Mouse (Mus musculus) limb, embryonic 15.5 days (tissue): ENCODE data around the gene Nfe2l3. TPM values are rescaled to one million over a fixed set of nuclear protein-coding genes. Genes with fewer than 3 reads are reported as not detected.

Experiments used
- ATAC-seq: fragments of 200-750 bp; cut with Nextera tagmentation; 2 replicates; pipeline ENCODE4 v1.8.0; 2017; ENCODE audit warnings: low read depth, moderate TSS enrichment; ENCODE audit not compliant: insufficient number of reproducible peaks, low FRiP score, low TSS enrichment
- H3K27ac ChIP-seq: fragments of 300-500 bp; sonication (generic); 2 replicates; pipeline ENCODE4 v1.5.1; 2015; ENCODE audit warnings: moderate library complexity, mild to moderate bottlenecking, inconsistent platforms
- H3K27me3 ChIP-seq: fragments of 300-500 bp; sonication (generic); 2 replicates; pipeline ENCODE4 v1.6.1; 2015; ENCODE audit warnings: inconsistent platforms
- H3K36me3 ChIP-seq: fragments of 300-500 bp; sonication (generic); 2 replicates; pipeline ENCODE4 v1.6.1; 2015; ENCODE audit warnings: inconsistent platforms
- H3K4me1 ChIP-seq: fragments of 300-500 bp; sonication (generic); 2 replicates; pipeline ENCODE4 v1.6.1; 2015; ENCODE audit warnings: inconsistent platforms
- H3K4me2 ChIP-seq: fragments of 300-500 bp; sonication (generic); 2 replicates; pipeline ENCODE4 v1.6.1; 2015; ENCODE audit warnings: mild to moderate bottlenecking, inconsistent platforms
- H3K4me3 ChIP-seq: fragments of 300-500 bp; sonication (generic); 2 replicates; pipeline ENCODE4 v1.5.1; 2015; ENCODE audit warnings: mild to moderate bottlenecking, inconsistent platforms
- H3K9ac ChIP-seq: fragments of 300-500 bp; sonication (generic); 2 replicates; pipeline ENCODE4 v1.6.1; 2015; ENCODE audit warnings: inconsistent platforms
- H3K9me3 ChIP-seq: fragments of 300-500 bp; sonication (generic); 2 replicates; pipeline ENCODE4 v1.6.1; 2016; ENCODE audit warnings: inconsistent platforms
- WGBS: fragments of 180-500 bp; shearing (Covaris S2); methylation state at CpG from one replicate; pipeline ENCODE4 v1.1.7; 2015; 5-methylcytosine and 5-hydroxymethylcytosine counted together
- polyA plus RNA-seq: library from polyadenylated mRNA; unstranded; fragments of >200 nt; fragmentation: Nextera tagmentation; extraction: Ambion mirVana; gene quantifications from 2 replicates; pipeline ENCODE4 v1.2.1, GENCODE M21; 2015

Nfe2l3 gene
- polyA plus RNA-seq, 1 experiment from 2014 or later: 5.9 TPM

DNA sequence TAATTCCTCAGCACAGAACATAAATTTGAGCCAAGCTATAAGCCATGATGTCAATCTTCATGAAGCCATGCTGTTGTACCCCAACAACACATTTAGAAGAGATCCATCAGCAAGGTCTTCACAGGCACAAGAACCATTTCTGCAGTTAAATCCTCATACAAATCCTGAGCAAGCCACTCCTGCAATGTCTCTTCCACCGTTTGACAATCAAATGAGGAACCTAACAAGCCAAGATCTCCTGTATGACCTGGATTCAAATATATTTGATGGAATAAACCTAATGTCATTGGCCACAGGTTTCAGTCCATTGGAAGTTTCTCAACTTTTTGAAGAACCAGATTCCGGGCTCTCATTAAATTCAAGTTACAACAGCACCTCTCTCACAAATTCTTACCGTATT, 24.8 kb downstream of the Nfe2l3 start:
- H3K36me3 ChIP-seq: peaks cover 29% of the 10 kb centered on the region
- peaks cover 11% of the 10 kb centered on the region for H3K4me1 ChIP-seq
- no peak overlapping the region for H3K27ac ChIP-seq
- H3K4me3 ChIP-seq: no peak overlapping the region
- H3K4me2 ChIP-seq: no peak overlapping the region
- no peaks in the 10 kb centered on the region for H3K27me3 ChIP-seq
- WGBS: 75% methylated on average over 3 of the region's 3 CpGs
- ATAC-seq: no peak
- H3K9me3 ChIP-seq: no peaks in the 10 kb centered on the region
- H3K9ac ChIP-seq: no peak overlapping the region

DNA sequence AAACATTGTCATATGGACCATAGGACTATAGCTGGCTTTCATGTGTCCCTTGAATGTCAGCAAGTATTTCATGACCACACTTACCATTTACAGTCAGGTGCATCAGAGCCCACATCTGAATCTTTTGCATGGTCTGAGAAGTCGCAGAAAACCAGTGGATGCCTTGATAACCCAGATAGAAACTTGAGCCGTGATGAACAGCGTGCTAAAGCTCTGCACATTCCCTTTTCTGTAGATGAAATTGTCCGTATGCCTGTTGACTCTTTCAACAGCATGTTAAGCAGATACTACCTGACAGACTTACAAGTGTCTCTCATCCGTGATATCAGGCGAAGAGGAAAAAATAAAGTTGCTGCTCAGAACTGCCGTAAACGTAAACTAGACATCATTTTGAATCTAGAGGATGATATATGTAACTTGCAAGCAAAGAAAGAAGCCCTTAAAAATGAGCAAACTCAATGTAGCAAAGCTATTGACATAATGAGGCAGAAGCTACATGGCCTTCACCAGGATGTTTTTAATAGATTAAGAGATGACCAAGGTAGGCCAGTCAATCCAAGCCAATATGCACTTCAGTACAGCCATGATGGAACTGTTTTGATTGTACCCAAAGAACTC, 25.4 kb downstream of the Nfe2l3 start:
- peaks cover 31% of the 10 kb centered on the region for H3K36me3 ChIP-seq
- H3K27me3 ChIP-seq: no peaks in the 10 kb centered on the region
- H3K4me2 ChIP-seq: no peak overlapping the region
- H3K9me3 ChIP-seq: no peaks in the 10 kb centered on the region
- no peak overlapping the region for H3K9ac ChIP-seq
- no peak for ATAC-seq
- H3K4me3 ChIP-seq: no peak overlapping the region
- no peak overlapping the region for H3K27ac ChIP-seq
- WGBS: 79% methylated on average over 8 of the region's 8 CpGs
- peaks cover 10% of the 10 kb centered on the region for H3K4me1 ChIP-seq

DNA sequence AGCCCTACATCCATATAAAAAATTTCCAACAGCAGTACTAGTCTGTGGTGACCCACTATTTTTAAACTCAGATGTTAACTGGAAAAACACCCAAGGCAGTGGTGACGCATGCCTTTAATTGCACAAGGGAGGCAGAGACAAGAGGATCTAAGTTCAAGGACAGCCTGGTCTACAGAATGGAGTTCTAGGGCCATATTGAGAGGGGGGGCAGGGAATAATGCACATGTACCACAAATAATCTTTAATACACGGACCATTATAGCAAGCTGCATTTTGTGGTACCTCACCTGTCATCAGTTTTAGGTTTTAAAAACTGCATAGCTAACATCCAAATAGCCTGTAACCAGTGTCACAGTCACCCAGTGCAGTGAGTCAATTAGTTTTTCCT, 26.4 kb downstream of the Nfe2l3 start:
- Histone ChIP-seq H3K9me3 (no peaks in the 10 kb centered on the region), H3K4me3 (no peak overlapping the region), H3K36me3 (peaks cover 40% of the 10 kb centered on the region), H3K9ac (no peak overlapping the region), H3K4me1 (peaks cover 3% of the 10 kb centered on the region; the same call in 1 of the 2 replicates), H3K27me3 (no peaks in the 10 kb centered on the region), H3K27ac (0 out of 2 replicates have a peak overlapping the region, but pooled peaks have one; percentile 22), H3K4me2 (no peak overlapping the region)
- ATAC-seq: no peak
- WGBS: 44% methylated on average over 2 of the region's 2 CpGs

DNA sequence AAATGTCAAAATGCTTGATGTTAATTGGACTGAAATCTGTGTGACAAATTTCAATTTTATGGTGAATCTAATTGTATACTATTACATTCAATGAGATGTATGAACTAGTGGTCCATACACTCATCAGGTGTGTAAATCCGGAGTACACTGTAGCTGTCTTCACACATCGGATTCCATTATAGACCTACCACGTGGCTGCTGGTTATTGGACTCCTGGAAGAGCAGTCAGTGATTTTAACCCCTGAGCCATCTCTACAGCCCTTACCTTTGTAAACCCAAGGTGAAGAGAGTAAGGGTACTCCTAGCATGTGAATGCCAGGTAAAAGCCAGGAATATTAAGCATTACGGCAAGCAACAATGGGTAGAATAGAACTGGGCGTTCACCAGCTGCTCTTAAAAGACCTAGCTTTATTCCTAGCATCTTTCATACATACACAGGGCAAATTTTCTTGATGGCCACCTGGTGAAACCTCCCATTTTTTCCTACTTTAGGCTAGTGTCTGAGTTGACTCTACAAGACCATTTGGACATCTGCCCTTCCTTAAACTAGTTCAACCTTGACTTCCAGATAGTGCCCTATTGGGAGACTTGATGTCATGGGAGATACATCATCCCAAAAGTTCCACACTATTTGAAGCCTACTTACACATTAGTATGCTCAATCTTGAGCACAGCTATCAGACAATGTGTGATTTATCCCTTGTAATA, 27.0 kb downstream of the Nfe2l3 start:
- peaks cover 43% of the 10 kb centered on the region for H3K36me3 ChIP-seq
- no peak overlapping the region for H3K4me3 ChIP-seq
- H3K9me3 ChIP-seq: no peaks in the 10 kb centered on the region
- no peak overlapping the region for H3K4me2 ChIP-seq
- H3K27ac ChIP-seq: no peak overlapping the region
- H3K27me3 ChIP-seq: no peaks in the 10 kb centered on the region
- WGBS: 44% methylated on average over 5 of the region's 5 CpGs
- ATAC-seq: no peak; the same call in 1 of the 2 replicates
- no peak overlapping the region for H3K9ac ChIP-seq
- peaks cover 3% of the 10 kb centered on the region; the same call in 1 of the 2 replicates for H3K4me1 ChIP-seq

DNA sequence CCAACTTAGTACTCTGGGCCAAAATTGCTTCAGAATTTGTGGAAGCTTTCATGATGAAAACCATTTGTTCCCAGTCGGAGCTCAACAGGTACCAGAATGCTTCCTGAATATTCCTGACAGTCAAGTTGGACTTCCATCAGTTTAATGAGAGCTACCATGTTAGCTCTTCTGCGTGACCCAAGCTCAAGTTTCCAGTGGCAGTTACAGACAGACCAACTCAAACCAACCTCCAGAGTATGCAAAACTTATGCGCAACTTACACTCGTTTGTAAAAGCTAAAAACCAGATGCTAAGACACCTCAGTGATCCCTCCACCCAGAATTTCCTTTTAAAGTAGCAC, 27.5 kb downstream of the Nfe2l3 start:
- whole genome bisulfite sequencing: 82% methylated on average over 4 of the region's 4 CpGs
- no peak for ATAC-seq
- Histone ChIP-seq H3K9me3 (no peaks in the 10 kb centered on the region), H3K4me3 (no peak overlapping the region), H3K4me1 (peaks cover under 1% of the 10 kb centered on the region; the same call in 1 of the 2 replicates), H3K9ac (no peak overlapping the region), H3K4me2 (no peak overlapping the region), H3K27me3 (no peaks in the 10 kb centered on the region), H3K36me3 (peaks cover 46% of the 10 kb centered on the region), H3K27ac (no peak overlapping the region)

DNA sequence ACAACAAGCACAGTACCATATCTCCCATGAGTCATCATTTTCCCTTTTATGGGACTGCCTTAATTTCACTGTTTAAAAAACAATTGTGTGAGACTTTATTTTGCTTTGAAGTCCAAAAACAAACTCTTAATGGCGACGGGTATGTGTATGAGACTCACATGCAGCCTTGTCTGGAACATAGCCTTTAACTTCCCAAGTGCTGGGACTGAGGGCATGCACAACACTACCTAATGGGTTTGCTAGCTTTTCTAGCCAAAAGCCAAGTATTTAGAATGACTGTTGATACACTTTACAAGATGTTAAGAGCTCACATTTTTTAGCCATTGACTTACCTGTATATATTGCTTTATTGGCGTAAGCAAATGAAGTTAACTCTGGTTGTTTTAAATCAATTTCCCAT, 27.9 kb downstream of the Nfe2l3 start:
- Histone ChIP-seq H3K4me3 (no peak overlapping the region), H3K36me3 (peaks cover 48% of the 10 kb centered on the region)

DNA sequence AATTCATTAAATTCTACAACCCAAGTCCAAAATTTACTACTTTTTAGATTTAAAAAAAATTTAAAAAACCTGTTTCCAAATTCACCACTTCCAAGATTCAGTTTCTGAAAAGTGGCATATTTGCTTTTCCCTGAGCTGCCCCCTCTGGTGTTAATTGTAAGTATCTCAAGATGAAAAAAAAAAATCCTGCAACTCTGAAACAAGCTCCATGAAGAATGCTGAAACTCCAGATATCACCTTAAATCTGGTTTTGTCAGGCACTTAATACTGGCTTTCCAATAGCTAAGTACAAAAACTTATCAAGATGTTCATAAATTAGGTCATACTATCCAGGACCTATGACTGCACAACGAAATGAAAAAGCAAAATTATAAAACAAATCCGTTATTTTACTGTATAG, 35.2 kb downstream of the Nfe2l3 start:
- Histone ChIP-seq H3K27me3 (no peaks in the 10 kb centered on the region), H3K4me2 (peak overlapping the region; percentile 41), H3K4me1 (peaks cover 21% of the 10 kb centered on the region), H3K36me3 (peaks cover 30% of the 10 kb centered on the region), H3K27ac (no peak overlapping the region), H3K4me3 (peak overlapping the region; percentile 87), H3K9me3 (no peaks in the 10 kb centered on the region), H3K9ac (no peak overlapping the region)
- under 1% methylated on average over 2 of the region's 2 CpGs for WGBS
- ATAC-seq: no peak

More for the DNA sequence above, 27.9 kb downstream of the Nfe2l3 start:
- no peaks in the 10 kb centered on the region for H3K9me3 ChIP-seq
- no peaks in the 10 kb centered on the region for H3K4me1 ChIP-seq
- no peaks in the 10 kb centered on the region for H3K27me3 ChIP-seq
- no peak for ATAC-seq
- H3K27ac ChIP-seq: no peak overlapping the region
- no peak overlapping the region for H3K9ac ChIP-seq
- no peak overlapping the region for H3K4me2 ChIP-seq
- 77% methylated on average over 3 of the region's 3 CpGs for WGBS

DNA sequence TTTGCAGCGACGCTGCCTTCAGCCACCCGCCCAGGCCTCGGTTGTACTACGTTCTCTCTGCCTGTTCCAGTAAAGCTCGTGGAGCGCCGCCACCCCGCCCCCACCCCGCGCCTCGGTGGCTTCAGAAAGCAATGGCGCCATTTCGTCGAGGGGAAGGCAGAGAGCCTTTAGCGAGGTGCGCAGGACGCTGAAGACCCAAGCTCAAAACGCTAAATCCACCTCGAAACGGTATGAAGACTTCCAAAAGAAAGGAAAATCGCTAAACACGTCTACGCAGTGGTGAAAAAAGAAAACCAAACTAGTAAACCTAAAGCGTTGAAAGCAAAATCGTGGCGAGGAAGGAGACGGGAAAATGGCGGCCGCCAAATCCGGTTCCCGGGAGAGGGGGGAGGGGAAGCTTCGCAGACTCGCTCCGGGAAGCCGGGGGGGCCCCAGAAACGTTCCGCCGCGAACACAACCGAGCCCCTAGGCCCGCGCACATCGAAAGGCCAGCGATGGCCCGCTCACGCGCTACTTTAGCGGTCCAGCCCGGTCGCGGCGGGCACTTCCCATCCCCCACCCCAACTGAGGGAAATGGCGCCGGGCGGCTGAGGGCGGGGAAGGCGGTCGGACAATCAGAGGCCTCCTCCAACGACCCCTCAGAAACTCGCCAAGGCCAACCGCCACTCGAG, 36.6 kb downstream of the Nfe2l3 start:
- under 1% methylated on average over 63 of the region's 63 CpGs for WGBS
- ATAC-seq: no peak
- no peaks in the 10 kb centered on the region for H3K27me3 ChIP-seq
- peak overlapping the region; percentile 100 for H3K27ac ChIP-seq
- H3K4me2 ChIP-seq: peak overlapping the region; percentile 41
- H3K36me3 ChIP-seq: peaks cover 26% of the 10 kb centered on the region
- H3K9me3 ChIP-seq: no peaks in the 10 kb centered on the region
- peak overlapping the region; percentile 87 for H3K4me3 ChIP-seq
- H3K9ac ChIP-seq: peak overlapping the region; percentile 98
- H3K4me1 ChIP-seq: peaks cover 22% of the 10 kb centered on the region

DNA sequence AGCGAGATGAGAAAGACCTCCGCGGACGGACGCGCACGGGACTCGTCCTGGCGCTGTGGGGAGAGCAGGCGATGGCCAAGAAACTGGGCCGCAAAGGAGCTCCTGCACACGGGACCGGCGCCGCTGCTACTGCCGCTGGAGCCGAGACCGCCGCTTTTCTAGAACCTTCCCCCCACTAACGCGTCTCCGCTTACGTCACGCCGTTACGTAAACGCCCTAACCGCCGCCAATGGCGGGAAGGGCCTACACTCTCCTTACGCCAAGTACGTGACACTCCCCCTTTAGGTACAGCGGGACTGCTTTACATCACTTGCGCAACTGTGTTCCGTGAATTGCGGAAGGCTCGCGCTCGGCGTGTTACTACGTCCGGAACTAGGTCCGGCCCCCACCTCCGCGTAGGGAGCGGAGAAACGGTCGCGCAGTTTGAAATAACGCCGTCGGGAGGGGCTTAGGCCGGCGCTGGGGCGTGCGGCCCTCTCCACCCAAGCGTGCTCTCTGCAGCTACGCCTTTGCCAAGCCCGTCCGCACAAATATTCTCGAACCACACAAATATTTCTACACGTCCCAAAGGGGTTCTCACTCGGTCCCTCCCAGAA, 37.3 kb downstream of the Nfe2l3 start, which contains the start of gene Hnrnpa2b1:
TSS of gene Hnrnpa2b1 (minus strand) at position 180 of the 596 bp plus-strand sequence.
- H3K4me1 ChIP-seq: peaks cover 22% of the 10 kb centered on the region
- peak within 1 kb of the TSS; percentile 98 for H3K9ac ChIP-seq
- WGBS: under 1% methylated on average over 63 of the region's 63 CpGs
- H3K27me3 ChIP-seq: no peaks in the 10 kb centered on the region
- peak; percentile 92 for ATAC-seq
- peak within 1 kb of the TSS; percentile 87 for H3K4me3 ChIP-seq
- H3K4me2 ChIP-seq: peak within 1 kb of the TSS; percentile 41
- peak within 1 kb of the TSS; percentile 100 for H3K27ac ChIP-seq
- no peaks in the 10 kb centered on the region for H3K9me3 ChIP-seq
- peaks cover 27% of the 10 kb centered on the region for H3K36me3 ChIP-seq

DNA sequence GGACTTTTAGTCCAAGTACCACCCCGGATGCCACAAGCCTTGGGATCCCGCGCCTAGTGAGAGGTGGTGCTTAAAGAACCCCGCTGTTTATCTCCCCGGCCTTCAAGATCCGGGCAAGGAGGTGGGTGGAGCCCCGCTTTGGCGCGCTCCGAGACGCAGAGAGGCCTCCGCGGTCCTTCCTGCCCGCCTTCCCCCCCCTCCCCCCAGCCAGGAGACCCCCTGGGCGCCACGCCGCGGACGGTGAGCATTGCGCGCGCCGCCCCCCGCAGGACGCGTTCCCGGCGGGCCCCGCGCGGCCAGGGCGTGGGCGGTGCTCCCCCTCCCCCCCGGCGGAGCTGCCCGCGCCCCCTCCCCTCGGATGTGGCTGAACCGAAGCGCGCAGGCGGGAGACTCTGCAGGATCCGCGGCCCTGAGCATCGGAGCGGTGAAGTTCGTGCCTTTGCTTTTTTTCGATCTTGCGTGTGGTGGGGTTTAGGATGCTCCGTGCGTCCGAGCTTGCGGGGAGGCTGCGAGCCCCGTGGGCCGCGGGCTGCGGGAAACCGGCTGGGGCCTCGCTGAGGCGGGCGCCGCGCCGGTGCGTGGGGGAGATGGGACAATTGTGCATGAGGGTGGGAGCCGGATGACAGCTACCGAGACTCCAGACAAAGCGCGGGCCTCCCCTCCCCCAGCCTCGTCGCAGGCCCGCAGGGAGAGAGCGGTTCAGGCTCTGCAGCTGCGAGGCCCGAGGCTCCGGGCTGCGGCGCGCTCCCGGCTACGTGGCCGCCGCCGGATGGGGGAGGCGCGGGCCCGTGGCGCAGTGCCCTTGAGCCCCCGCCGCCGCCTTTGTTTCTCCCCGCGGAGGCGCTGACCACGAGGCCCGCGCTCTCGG, 38.1 kb downstream of the Nfe2l3 start, which contains the start of gene Cbx3:
TSS of gene Cbx3 (plus strand) at position 50 of the 868 bp plus-strand sequence.
- peak within 1 kb of the TSS; percentile 100 for H3K27ac ChIP-seq
- H3K4me3 ChIP-seq: peak within 1 kb of the TSS; percentile 87
- H3K27me3 ChIP-seq: no peaks in the 10 kb centered on the region
- H3K4me1 ChIP-seq: peaks cover 22% of the 10 kb centered on the region
- H3K9ac ChIP-seq: peak within 1 kb of the TSS; percentile 98
- H3K4me2 ChIP-seq: peak within 1 kb of the TSS; percentile 43
- under 1% methylated on average over 90 of the region's 99 CpGs for WGBS
- no peaks in the 10 kb centered on the region for H3K9me3 ChIP-seq
- H3K36me3 ChIP-seq: peaks cover 26% of the 10 kb centered on the region
- ATAC-seq: peak; percentile 88

DNA sequence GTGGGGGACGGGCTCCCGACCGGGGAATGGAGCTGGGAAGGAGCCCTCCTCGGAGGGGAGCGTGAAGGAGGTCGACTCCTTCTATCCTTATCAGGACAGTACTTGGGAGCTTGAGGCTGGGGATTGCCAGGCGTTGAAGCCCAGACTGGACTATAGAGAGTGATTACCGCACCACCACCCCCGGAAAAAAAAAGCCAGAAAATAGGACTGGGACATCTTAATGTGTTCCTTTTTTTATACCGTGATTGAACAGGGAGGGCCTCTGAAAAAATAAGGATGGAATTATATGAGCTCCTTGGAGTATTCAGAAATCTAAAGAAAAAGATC, 38.7 kb downstream of the Nfe2l3 start:
- Histone ChIP-seq H3K27ac (peak overlapping the region; percentile 100), H3K4me3 (peak overlapping the region; percentile 87), H3K9ac (peak overlapping the region; percentile 94), H3K27me3 (no peaks in the 10 kb centered on the region), H3K4me1 (peaks cover 17% of the 10 kb centered on the region), H3K9me3 (no peaks in the 10 kb centered on the region), H3K36me3 (peaks cover 25% of the 10 kb centered on the region), H3K4me2 (peak overlapping the region; percentile 43)
- under 1% methylated on average over 10 of the region's 10 CpGs for WGBS
- no peak for ATAC-seq
